Mouse (Mus musculus): Measurements from ENCODE around the gene Cped1. TPM values are rescaled to one million over a fixed set of nuclear protein-coding genes. Genes with fewer than 3 reads are reported as not detected.

Gene Cped1
- polyA plus RNA-seq, 1 experiment from 2014 or later: 4.9 TPM

DNA sequence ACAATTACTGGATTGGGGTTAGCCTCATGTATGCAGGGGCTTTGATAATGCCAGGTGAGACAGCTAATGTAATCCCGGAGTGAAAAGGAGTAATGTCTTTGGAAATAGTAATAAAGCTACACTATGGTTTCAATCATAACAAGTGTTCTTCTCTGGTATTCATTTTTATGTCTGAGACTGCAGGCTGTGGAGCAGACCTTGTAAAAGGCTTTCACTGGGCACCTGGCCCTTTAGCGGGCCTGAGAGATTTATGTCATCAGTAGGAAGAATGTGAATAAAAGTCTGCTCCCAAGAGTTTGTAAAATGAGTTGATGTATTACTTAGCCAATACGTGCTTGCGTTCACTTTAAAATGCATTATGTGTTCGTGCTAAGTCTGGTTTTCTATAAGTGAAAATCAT, 108.1 kb downstream of the Cped1 start:
- Histone ChIP-seq H3K27me3 (ENCODE audit: control insufficient read depth, insufficient read depth, low read length) (no peaks in the 10 kb centered on the region), H3K36me3 (ENCODE audit: control insufficient read depth, insufficient read depth, low read length) (no peaks in the 10 kb centered on the region), H3K9ac (replicated peaks; ENCODE audit: low read length) (no peak overlapping the region), H3K4me1 (ENCODE audit: control insufficient read depth, insufficient read depth, low read length) (no peaks in the 10 kb centered on the region), H3K27ac (replicated peaks; ENCODE audit: low read depth, low read length) (no peak overlapping the region), H3K9me3 (ENCODE audit: control insufficient read depth, low read length) (no peaks in the 10 kb centered on the region), H3K4me3 (replicated peaks; ENCODE audit: low read depth, low read length) (no peak overlapping the region), H3K4me2 (ENCODE audit: low read length) (no peak overlapping the region)
- ATAC-seq (ENCODE audit: low FRiP score, low TSS enrichment): no peak
- no peak for DNase-seq
- 95% methylated on average over 5 of the region's 5 CpGs for WGBS

DNA sequence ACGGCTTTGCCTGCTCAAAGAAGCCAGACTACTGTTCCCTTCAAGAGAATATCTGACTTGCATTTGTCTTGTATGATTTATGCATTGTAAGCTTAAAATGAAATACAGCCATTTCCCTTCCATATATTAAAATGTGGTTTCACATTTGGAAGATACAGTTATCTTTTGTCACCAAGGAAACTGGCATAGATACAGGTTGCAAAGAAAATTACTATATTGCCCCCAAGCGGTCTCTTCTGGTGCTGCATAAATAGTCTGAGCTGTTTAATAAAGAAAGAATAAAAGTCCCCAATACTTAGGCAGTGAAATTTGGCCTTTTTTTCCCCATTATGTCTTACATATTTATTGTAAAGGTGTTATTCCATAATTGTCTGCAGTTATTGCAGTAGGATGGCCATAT, 112.0 kb downstream of the Cped1 start:
- no peaks in the 10 kb centered on the region for H3K4me1 ChIP-seq (ENCODE audit: control insufficient read depth, insufficient read depth, low read length)
- no peak overlapping the region for H3K9ac ChIP-seq (replicated peaks; ENCODE audit: low read length)
- no peaks in the 10 kb centered on the region for H3K9me3 ChIP-seq (ENCODE audit: control insufficient read depth, low read length)
- H3K4me2 ChIP-seq (ENCODE audit: low read length): no peak overlapping the region
- peaks cover 7% of the 10 kb centered on the region; the same call in 1 of the 2 replicates for H3K27me3 ChIP-seq (ENCODE audit: control insufficient read depth, insufficient read depth, low read length)
- 46% methylated on average over 2 of the region's 2 CpGs for WGBS
- no peak overlapping the region for H3K27ac ChIP-seq (replicated peaks; ENCODE audit: low read depth, low read length)
- no peak; the same call in 1 of the 2 replicates for ATAC-seq (ENCODE audit: low FRiP score, low TSS enrichment)
- DNase-seq: peak; percentile 83
- H3K4me3 ChIP-seq (replicated peaks; ENCODE audit: low read depth, low read length): no peak overlapping the region
- no peaks in the 10 kb centered on the region for H3K36me3 ChIP-seq (ENCODE audit: control insufficient read depth, insufficient read depth, low read length)

DNA sequence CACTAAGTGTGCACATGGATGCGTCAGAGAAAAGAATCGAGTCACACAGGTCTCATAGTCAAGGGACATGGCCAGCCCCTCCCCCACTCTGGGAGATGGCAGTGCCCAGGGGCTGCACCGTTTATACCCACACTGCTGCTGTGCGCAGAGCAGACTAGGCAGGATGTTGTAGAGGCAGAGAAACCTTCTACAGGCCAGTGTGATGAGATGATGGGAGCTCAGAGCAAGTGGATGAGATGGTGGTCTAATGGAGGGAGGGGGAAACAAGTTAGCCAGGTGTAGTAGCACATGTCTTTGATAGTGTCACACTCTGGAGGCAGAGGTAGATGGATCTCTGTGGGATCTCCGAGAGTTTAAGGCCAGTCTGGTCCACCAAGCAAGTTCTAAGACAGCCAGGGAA, 114.1 kb downstream of the Cped1 start:
- H3K27me3 ChIP-seq (ENCODE audit: control insufficient read depth, insufficient read depth, low read length): peaks cover 8% of the 10 kb centered on the region; the same call in 1 of the 2 replicates
- no peak overlapping the region for H3K4me2 ChIP-seq (ENCODE audit: low read length)
- no peak overlapping the region for H3K4me3 ChIP-seq (replicated peaks; ENCODE audit: low read depth, low read length)
- no peaks in the 10 kb centered on the region for H3K36me3 ChIP-seq (ENCODE audit: control insufficient read depth, insufficient read depth, low read length)
- peaks cover 3% of the 10 kb centered on the region; the same call in 1 of the 2 replicates for H3K4me1 ChIP-seq (ENCODE audit: control insufficient read depth, insufficient read depth, low read length)
- ATAC-seq (ENCODE audit: low FRiP score, low TSS enrichment): no peak
- H3K9me3 ChIP-seq (ENCODE audit: control insufficient read depth, low read length): no peaks in the 10 kb centered on the region
- no peak overlapping the region for H3K9ac ChIP-seq (replicated peaks; ENCODE audit: low read length)
- DNase-seq: no peak
- 77% methylated on average over 5 of the region's 5 CpGs for WGBS
- H3K27ac ChIP-seq (replicated peaks; ENCODE audit: low read depth, low read length): no peak overlapping the region

DNA sequence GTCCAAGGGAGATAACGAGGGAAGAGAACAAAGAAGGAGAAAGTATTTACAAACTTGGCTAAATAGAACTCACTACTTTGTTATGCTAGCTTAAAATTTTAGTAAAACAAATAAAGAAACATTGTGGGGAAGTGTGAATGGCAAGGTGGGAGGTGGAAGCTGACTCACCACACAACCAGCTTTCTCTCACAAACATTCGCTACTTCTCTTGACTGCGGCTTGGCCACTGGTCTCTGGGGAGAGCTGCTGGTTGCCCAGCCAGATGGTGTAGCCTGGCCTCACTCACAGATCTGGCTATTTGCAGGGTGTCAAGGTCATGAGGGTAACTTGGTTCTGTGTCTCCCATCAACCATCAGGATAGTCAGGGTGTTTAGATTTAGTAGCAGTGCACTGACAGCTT, 116.2 kb downstream of the Cped1 start:
- Histone ChIP-seq H3K36me3 (ENCODE audit: control insufficient read depth, insufficient read depth, low read length) (no peaks in the 10 kb centered on the region), H3K4me1 (ENCODE audit: control insufficient read depth, insufficient read depth, low read length) (peaks cover 3% of the 10 kb centered on the region; the same call in 1 of the 2 replicates), H3K9ac (replicated peaks; ENCODE audit: low read length) (no peak overlapping the region), H3K27ac (replicated peaks; ENCODE audit: low read depth, low read length) (no peak overlapping the region), H3K27me3 (ENCODE audit: control insufficient read depth, insufficient read depth, low read length) (peaks cover 8% of the 10 kb centered on the region; the same call in 1 of the 2 replicates), H3K9me3 (ENCODE audit: control insufficient read depth, low read length) (no peaks in the 10 kb centered on the region), H3K4me3 (replicated peaks; ENCODE audit: low read depth, low read length) (no peak overlapping the region), H3K4me2 (ENCODE audit: low read length) (no peak overlapping the region)
- 74% methylated on average over 3 of the region's 3 CpGs for WGBS
- DNase-seq (no peak), ATAC-seq (ENCODE audit: low FRiP score, low TSS enrichment) (no peak)

DNA sequence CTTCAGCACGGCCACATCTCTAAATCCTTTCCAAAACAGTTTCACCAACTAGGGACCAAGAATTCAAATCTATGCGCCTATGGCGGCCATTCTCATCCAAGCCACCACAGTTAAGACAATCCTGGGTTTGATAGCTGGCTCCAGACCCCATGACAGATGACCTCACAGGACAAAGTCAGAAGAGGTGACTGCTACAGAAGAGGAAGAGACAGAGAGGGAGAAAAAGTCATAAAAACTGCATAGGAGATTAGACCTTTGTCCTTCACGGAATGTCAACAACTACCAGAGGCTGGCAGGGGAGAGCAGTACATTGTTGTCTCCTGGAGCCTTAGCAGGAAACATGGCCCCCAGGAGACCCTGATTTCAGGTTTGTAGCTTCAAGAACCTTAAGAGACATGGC, 117.0 kb downstream of the Cped1 start:
- H3K4me1 ChIP-seq (ENCODE audit: control insufficient read depth, insufficient read depth, low read length): peaks cover 3% of the 10 kb centered on the region; the same call in 1 of the 2 replicates
- no peak overlapping the region for H3K4me2 ChIP-seq (ENCODE audit: low read length)
- H3K27me3 ChIP-seq (ENCODE audit: control insufficient read depth, insufficient read depth, low read length): peaks cover 8% of the 10 kb centered on the region; the same call in 1 of the 2 replicates
- H3K36me3 ChIP-seq (ENCODE audit: control insufficient read depth, insufficient read depth, low read length): no peaks in the 10 kb centered on the region
- no peak overlapping the region for H3K4me3 ChIP-seq (replicated peaks; ENCODE audit: low read depth, low read length)
- 87% methylated on average over 4 of the region's 4 CpGs for WGBS
- no peak overlapping the region for H3K9ac ChIP-seq (replicated peaks; ENCODE audit: low read length)
- H3K27ac ChIP-seq (replicated peaks; ENCODE audit: low read depth, low read length): no peak overlapping the region
- H3K9me3 ChIP-seq (ENCODE audit: control insufficient read depth, low read length): no peaks in the 10 kb centered on the region
- no peak for DNase-seq
- no peak for ATAC-seq (ENCODE audit: low FRiP score, low TSS enrichment)

DNA sequence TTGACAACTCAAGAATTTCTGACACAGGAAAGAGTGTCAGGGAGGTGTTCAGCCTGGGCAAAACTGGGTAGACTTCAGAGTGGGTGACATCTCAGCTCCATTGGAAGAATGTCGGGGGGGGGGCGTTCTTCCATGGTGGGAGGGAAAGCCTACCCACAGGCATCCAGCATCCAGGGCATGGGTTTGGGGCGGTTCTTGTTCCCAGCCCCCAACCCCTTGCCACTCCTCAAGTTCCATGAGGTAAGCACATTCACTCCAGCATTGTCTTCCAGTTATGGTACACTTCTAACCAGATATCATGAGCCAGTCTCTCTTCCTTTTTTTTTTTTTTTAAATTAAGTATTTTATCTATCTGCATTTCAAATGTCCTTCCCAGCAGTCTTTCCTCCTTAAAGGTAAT, 118.0 kb downstream of the Cped1 start:
- 53% methylated on average over 3 of the region's 3 CpGs for WGBS
- H3K36me3 ChIP-seq (ENCODE audit: control insufficient read depth, insufficient read depth, low read length): no peaks in the 10 kb centered on the region
- H3K27ac ChIP-seq (replicated peaks; ENCODE audit: low read depth, low read length): no peak overlapping the region

DNA sequence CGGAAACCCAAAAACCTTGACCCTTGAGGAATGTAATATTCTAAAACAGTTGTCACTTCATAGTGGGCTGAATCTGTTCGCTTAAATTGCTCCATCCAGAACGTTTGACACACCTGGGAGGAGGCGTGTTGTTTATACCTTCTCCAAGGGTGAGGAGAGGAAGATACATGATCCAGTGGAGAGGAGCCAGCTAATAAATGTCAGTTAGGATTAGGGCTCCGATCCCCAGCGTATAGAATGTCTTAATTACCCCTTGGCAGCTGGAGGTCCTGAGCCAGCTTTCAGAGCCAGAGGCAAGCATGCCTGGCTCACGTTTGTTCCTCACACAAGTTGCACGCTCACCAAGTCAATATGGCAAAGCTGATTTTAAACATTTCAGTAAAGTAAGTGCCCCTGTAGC, 118.5 kb downstream of the Cped1 start:
- Histone ChIP-seq H3K4me1 (ENCODE audit: control insufficient read depth, insufficient read depth, low read length) (peaks cover 3% of the 10 kb centered on the region; the same call in 1 of the 2 replicates), H3K4me2 (ENCODE audit: low read length) (no peak overlapping the region), H3K27me3 (ENCODE audit: control insufficient read depth, insufficient read depth, low read length) (peaks cover 8% of the 10 kb centered on the region; the same call in 1 of the 2 replicates), H3K9ac (replicated peaks; ENCODE audit: low read length) (no peak overlapping the region), H3K9me3 (ENCODE audit: control insufficient read depth, low read length) (no peaks in the 10 kb centered on the region), H3K36me3 (ENCODE audit: control insufficient read depth, insufficient read depth, low read length) (no peaks in the 10 kb centered on the region), H3K4me3 (replicated peaks; ENCODE audit: low read depth, low read length) (no peak overlapping the region), H3K27ac (replicated peaks; ENCODE audit: low read depth, low read length) (no peak overlapping the region)
- WGBS: 9% methylated on average over 8 of the region's 8 CpGs
- DNase-seq (peak; percentile 75), ATAC-seq (ENCODE audit: low FRiP score, low TSS enrichment) (peak; percentile 82; the same call in 1 of the 2 replicates)

More for the DNA sequence above, 118.0 kb downstream of the Cped1 start:
- H3K4me2 ChIP-seq (ENCODE audit: low read length): no peak overlapping the region
- H3K9ac ChIP-seq (replicated peaks; ENCODE audit: low read length): no peak overlapping the region
- H3K4me1 ChIP-seq (ENCODE audit: control insufficient read depth, insufficient read depth, low read length): peaks cover 3% of the 10 kb centered on the region; the same call in 1 of the 2 replicates
- no peaks in the 10 kb centered on the region for H3K9me3 ChIP-seq (ENCODE audit: control insufficient read depth, low read length)
- no peak overlapping the region for H3K4me3 ChIP-seq (replicated peaks; ENCODE audit: low read depth, low read length)
- no peak for DNase-seq
- ATAC-seq (ENCODE audit: low FRiP score, low TSS enrichment): peak; percentile 46; the same call in 1 of the 2 replicates
- H3K27me3 ChIP-seq (ENCODE audit: control insufficient read depth, insufficient read depth, low read length): peaks cover 8% of the 10 kb centered on the region; the same call in 1 of the 2 replicates

DNA sequence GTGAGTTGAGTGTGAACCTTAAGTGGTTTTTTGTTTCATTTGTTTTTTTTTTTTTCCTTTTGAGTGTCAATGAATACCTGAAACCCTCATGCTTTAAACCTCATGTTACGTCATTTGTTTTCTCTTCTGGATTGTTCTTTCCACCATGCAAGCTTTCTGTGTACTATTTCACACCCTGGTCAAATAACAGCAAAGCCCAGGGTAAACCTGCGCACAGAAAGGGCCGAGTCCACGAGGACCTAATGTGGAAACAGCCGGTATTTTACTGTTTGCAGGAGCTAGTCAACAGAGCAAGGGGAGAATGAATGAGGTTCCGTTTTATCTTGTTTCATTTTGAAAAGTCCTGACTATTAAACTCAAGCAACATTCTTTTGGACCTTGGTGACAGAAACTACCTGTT, 128.4 kb downstream of the Cped1 start:
- H3K4me1 ChIP-seq (ENCODE audit: control insufficient read depth, insufficient read depth, low read length): no peaks in the 10 kb centered on the region
- no peaks in the 10 kb centered on the region for H3K9me3 ChIP-seq (ENCODE audit: control insufficient read depth, low read length)
- ATAC-seq (ENCODE audit: low FRiP score, low TSS enrichment): no peak
- H3K9ac ChIP-seq (replicated peaks; ENCODE audit: low read length): no peak overlapping the region
- DNase-seq: no peak
- no peak overlapping the region for H3K4me2 ChIP-seq (ENCODE audit: low read length)
- H3K36me3 ChIP-seq (ENCODE audit: control insufficient read depth, insufficient read depth, low read length): no peaks in the 10 kb centered on the region
- H3K27me3 ChIP-seq (ENCODE audit: control insufficient read depth, insufficient read depth, low read length): no peaks in the 10 kb centered on the region
- no peak overlapping the region for H3K4me3 ChIP-seq (replicated peaks; ENCODE audit: low read depth, low read length)
- WGBS: 84% methylated on average over 6 of the region's 6 CpGs
- H3K27ac ChIP-seq (replicated peaks; ENCODE audit: low read depth, low read length): no peak overlapping the region

DNA sequence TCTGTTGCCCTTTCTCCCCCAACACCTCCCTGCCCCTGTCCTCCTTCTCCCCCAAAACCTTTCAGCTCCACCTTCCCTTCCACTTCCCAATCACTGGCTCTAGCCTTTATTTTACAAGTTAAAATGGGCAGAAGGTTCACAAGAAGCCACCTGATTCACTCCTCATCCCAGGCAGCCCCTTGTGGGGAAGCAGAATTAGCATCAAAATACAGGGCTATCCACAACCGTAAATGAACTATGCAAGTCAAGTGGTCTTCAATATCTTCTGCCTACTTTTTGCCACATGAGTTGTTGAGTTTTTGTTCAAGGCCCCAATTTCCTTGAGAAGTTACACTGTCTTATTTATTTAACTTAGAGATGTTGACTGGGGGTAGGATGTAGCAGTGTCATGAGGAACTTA, 131.0 kb downstream of the Cped1 start:
- Histone ChIP-seq H3K27ac (replicated peaks; ENCODE audit: low read depth, low read length) (no peak overlapping the region), H3K4me1 (ENCODE audit: control insufficient read depth, insufficient read depth, low read length) (no peaks in the 10 kb centered on the region), H3K9me3 (ENCODE audit: control insufficient read depth, low read length) (no peaks in the 10 kb centered on the region), H3K36me3 (ENCODE audit: control insufficient read depth, insufficient read depth, low read length) (no peaks in the 10 kb centered on the region), H3K27me3 (ENCODE audit: control insufficient read depth, insufficient read depth, low read length) (no peaks in the 10 kb centered on the region), H3K4me3 (replicated peaks; ENCODE audit: low read depth, low read length) (no peak overlapping the region), H3K4me2 (ENCODE audit: low read length) (no peak overlapping the region), H3K9ac (replicated peaks; ENCODE audit: low read length) (no peak overlapping the region)
- no peak for ATAC-seq (ENCODE audit: low FRiP score, low TSS enrichment)
- DNase-seq: no peak
- WGBS: 74% methylated on average over 1 of the region's 1 CpGs
